Mouse (Mus musculus) embryo, embryonic 10.5 days (tissue): Measurements from ENCODE around the gene Rnf10.

Experiments used
- DNase-seq: peaks from one replicate; pipeline ENCODE4 v3.0.0-alpha.2; 2015; ENCODE audit warnings: low spot score

Rnf10 gene

GRCm38 (mm10) chr5:115235323-115235771 lies 37.4 kb downstream of the Rnf10 start:
- no peak for DNase-seq

DNA sequence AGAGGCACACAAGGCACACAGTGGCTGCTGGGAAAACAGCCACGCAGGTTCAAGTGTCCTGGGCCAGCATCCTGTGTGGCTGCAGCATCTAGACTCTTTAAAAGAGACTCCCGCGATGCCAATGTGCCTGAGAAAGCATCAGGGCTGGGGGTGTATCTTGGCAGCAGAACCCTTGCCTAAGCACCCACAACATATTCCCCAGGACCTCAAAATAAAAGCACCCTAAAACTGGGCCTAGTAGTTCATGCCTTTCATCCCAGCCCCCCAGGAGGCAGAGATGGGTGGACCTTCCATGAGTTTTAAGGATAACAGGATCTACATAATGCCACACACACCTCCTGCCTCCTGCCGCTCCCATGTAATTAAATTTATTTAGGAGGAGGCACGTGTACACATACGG lies 38.2 kb downstream of the Rnf10 start:
- no peak for DNase-seq

DNA sequence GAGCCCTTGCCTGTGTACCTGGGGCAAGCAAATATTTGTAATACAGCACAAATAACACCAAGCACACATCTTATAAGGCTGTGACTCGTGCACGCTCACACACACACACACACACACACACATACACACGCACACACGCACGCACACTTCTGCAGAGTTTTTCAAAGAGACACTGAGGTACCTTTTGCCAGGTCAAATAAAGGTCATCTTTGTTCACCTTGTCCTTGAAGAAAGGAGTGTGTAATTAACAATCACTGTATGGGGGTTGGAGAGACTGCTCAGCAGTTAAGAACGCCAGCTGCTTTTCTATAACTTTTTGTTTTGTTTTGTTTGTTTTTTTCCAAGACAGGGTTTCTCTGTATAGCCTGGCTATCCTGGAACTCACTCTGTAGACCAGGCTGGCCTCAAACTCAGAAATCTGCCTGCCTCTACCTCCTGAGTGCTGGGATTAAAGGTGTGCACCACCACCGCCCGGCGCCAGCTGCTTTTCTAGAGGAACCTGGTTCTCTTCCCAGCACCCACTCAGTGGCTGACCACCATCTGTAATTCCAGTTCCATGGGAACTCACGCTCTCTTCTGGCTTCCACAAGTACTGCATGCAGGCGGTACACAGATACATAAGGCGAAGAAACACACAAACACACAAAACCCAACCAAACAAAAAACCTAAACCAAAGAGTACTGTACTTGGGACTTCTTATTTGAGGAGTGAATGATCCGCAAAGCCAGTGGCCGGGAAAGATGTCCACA lies 39.5 kb downstream of the Rnf10 start:
- no peak for DNase-seq

DNA sequence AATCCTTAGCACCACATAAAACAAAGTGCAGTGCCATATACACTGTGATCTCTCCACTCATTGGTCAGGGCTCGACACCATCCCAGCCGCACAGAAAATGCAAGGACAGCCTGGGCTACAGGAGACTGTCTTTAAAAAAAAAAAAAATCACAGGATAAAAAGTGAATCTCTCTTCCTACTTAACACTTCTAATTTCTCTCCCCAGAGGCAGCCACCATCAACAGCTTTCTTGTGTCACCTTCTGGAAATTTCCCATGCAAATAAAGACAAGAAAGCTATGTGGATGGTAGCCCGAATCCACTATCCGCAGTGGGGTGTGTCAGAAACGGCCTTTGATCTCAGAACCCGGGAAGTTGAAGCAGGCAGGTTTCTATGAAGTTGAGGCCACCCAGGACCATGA lies 40.2 kb downstream of the Rnf10 start:
- no peak for DNase-seq

- DNase-seq, result no peak
Observed at GRCm38 (mm10) chr5:115231552-115232120, 41.1 kb downstream of the Rnf10 start.

GRCm38 (mm10) chr5:115230830-115231551 lies 41.7 kb downstream of the Rnf10 start:
- no peak for DNase-seq

DNA sequence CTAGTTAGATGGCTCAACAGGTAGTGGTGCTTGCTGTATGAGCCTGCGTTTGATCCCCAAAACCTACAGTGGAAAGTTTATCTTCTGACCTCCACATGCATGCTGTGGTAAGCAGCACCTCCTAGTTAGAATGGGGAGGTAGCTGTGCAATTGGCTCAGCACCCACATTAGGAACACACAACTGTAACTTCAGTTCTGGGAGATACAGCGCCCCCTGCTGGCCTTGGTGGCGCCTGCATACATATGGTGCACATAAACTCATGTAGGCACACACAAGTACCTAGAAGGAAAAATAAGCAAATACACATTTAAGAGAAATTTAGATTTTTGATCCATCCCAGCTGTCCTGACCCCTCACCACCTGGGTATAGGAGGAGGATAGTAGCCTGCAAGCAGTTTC lies 50.2 kb downstream of the Rnf10 start:
- DNase-seq, result no peak

DNA sequence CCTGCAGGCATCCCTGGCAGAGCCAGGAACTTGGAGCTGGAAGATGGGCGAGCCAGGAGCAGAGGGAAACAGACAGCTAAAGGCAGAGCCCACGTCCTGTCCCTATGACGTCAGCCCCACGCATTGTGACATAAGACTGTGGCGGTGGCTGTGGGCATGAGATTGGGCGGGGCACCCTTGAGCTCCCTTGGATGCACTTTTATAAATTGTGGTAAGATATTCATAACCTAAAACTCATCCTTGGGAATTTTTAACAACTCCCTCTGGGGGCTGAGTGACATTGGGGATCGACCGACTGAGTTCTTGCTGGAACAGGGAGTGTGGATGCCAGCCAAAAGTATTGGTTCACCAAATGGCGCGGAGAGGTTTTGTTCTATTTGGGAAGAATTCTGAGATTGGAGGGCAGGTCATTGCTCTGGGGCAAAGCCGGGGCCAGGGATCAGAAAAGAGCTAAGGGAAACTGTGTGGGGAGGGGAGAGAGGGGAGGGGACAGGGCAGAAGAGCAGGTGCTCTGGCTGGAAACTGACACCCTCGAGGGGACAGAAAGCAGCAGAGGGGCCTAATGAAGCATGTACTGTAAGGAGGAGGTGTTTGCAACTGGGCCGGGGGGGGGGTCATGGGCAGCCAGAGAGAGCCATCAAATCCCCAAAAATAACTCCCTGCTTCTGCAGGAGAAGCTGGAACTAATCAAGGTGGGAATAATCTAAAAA lies 51.6 kb downstream of the Rnf10 start:
- no peak for DNase-seq

GRCm38 (mm10) chr5:115217998-115218397 lies 54.7 kb downstream of the Rnf10 start:
- DNase-seq, result no peak

- DNase-seq, result no peak
Observed at GRCm38 (mm10) chr5:115215273-115216185, 57.2 kb downstream of the Rnf10 start.

DNA sequence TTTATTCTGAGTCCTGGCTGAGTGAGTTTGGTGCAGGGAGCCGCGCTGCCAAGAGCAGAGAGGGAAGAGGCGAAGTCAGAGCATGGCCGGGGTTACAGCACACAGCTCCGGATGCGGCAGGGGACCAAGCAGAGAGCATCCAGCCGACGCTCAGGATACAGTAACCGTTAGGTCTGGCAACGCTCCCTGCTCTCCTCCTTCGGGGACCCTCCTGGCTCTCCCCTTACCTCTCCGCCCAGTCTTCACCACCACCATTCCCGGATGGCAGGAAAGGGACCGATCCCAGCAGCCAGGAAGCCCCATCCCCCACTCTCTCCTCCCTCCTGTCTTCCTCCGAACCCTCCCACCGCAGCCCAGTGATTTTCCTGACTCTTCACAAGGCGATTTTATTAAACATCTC lies 57.8 kb downstream of the Rnf10 start:
- DNase-seq, result peak; percentile 77

DNA sequence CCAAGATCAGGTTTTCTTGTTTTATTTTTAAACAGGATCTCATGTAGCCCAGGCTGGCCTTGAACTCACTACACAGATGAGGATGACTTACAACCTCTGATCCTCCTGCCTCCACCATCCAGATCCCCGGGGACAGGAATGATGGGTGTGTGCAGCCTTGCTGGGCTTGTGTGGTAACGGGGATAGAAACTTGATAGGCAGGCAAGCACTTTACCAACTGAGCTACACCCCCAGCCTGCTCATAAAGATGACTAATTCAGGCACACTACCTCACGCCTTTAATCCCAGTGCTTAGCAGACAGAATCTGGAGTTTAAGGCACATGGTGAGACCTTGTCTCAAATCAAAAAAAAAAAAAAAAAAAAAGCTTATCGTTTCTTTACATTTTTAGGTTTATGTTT lies 59.8 kb downstream of the Rnf10 start:
- no peak for DNase-seq

GRCm38 (mm10) chr5:115212451-115212850 lies 60.2 kb downstream of the Rnf10 start:
- no peak for DNase-seq

- DNase-seq, result peak; percentile 66
Observed at GRCm38 (mm10) chr5:115210380-115210779, 62.3 kb downstream of the Rnf10 start.

GRCm38 (mm10) chr5:115208601-115209000 lies 64.1 kb downstream of the Rnf10 start:
- DNase-seq, result no peak

GRCm38 (mm10) chr5:115207892-115208291 lies 64.8 kb downstream of the Rnf10 start:
- DNase-seq, result no peak

GRCm38 (mm10) chr5:115207244-115207643 lies 65.5 kb downstream of the Rnf10 start:
- no peak for DNase-seq

- DNase-seq, result peak; percentile 87
Observed at GRCm38 (mm10) chr5:115204562-115205311, 68.0 kb downstream of the Rnf10 start.

- DNase-seq, result peak; percentile 67
Observed at GRCm38 (mm10) chr5:115203735-115204561, 68.8 kb downstream of the Rnf10 start.
